Mouse (Mus musculus) cortical plate, adult 2 months (tissue): ENCODE measurements at regions not wholly inside any gene's neighbourhood (a gene's known extent, or its start where the extent isn't known, plus 50 kb on each side); places are given as distances from the start of the nearest gene placed in this dataset.

Experiments
- CTCF ChIP-seq: fragments of 200-500 bp; IDR thresholded peaks from 2 replicates; pipeline ENCODE4 v1.5.1; 2011; ENCODE audit warnings: mild to moderate bottlenecking, control low read depth, low read length; ENCODE audit not compliant: insufficient read depth; ENCODE audit errors: extremely low read depth
- POLR2A ChIP-seq: fragments of 200-500 bp; IDR thresholded peaks from 2 replicates; pipeline ENCODE4 v1.6.1; 2011; ENCODE audit warnings: mild to moderate bottlenecking, low read length, control low read depth; ENCODE audit not compliant: insufficient read depth; ENCODE audit errors: extremely low read depth

DNA sequence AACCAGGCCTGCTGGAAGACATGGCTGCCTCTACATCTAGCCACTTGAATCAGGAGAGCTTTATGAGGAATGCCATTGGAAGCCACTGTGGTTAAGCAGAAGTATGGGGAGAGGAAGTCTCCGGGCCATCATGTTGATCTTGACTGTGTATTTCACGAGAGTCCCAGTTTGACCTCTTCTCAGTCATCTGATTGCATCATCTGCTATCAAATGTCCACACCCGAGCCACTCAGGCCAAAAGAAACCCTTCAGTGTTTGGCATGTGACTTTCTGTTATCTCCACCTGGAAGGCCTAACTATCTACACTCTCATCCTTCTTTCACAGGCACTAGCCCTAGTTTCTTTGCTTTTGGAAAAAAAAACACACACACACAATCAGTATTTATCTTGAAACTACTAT, 186.9 kb upstream of the Id2 start:
- TF ChIP-seq CTCF: no peak
- no peak for TF ChIP-seq POLR2A
